Mouse (Mus musculus): Measurements from ENCODE around the gene Mpped2. TPM values are rescaled to one million over a fixed set of nuclear protein-coding genes. Genes with fewer than 3 reads are reported as not detected.
A peak's percentile ranks its signal among the peaks of the same experiment; 100 is the strongest.

Gene Mpped2
- polyA plus RNA-seq, 1 experiment from 2014 or later: 102 TPM

GRCm38 (mm10) chr2:106775994-106776393, 82.9 kb downstream of the Mpped2 start:
- no peak overlapping the region for H3K27ac ChIP-seq (replicated peaks; ENCODE audit: low read depth, low read length)
- no peak overlapping the region for H3K4me2 ChIP-seq (ENCODE audit: low read depth, low read length)
- H3K36me3 ChIP-seq (replicated peaks; ENCODE audit: control insufficient read depth, insufficient read depth, low read depth, low read length): no peaks in the 10 kb centered on the region
- H3K9me3 ChIP-seq (replicated peaks; ENCODE audit: control insufficient read depth, low read length): no peaks in the 10 kb centered on the region
- DNase-seq (ENCODE audit: low spot score) (no peak), ATAC-seq (replicated peaks; ENCODE audit: insufficient number of reproducible peaks, low FRiP score, low TSS enrichment, low read depth) (no peak)
- H3K4me3 ChIP-seq (ENCODE audit: low read depth, low read length): no peak overlapping the region
- H3K27me3 ChIP-seq (ENCODE audit: control insufficient read depth, insufficient read depth, low read length): no peaks in the 10 kb centered on the region
- no peak overlapping the region for H3K9ac ChIP-seq (replicated peaks; ENCODE audit: low read length)
- no peaks in the 10 kb centered on the region for H3K4me1 ChIP-seq (ENCODE audit: control insufficient read depth, insufficient read depth, low read length)
- 82% methylated on average over 2 of the region's 2 CpGs for WGBS

GRCm38 (mm10) chr2:106778861-106779516, 85.9 kb downstream of the Mpped2 start:
- DNase-seq (ENCODE audit: low spot score): no peak
- no peaks in the 10 kb centered on the region for H3K36me3 ChIP-seq (replicated peaks; ENCODE audit: control insufficient read depth, insufficient read depth, low read depth, low read length)
- no peak overlapping the region for H3K4me2 ChIP-seq (ENCODE audit: low read depth, low read length)
- no peaks in the 10 kb centered on the region for H3K4me1 ChIP-seq (ENCODE audit: control insufficient read depth, insufficient read depth, low read length)
- WGBS: 86% methylated on average over 7 of the region's 7 CpGs
- no peaks in the 10 kb centered on the region for H3K27me3 ChIP-seq (ENCODE audit: control insufficient read depth, insufficient read depth, low read length)
- no peak overlapping the region for H3K27ac ChIP-seq (replicated peaks; ENCODE audit: low read depth, low read length)
- ATAC-seq (replicated peaks; ENCODE audit: insufficient number of reproducible peaks, low FRiP score, low TSS enrichment, low read depth): no peak
- no peak overlapping the region for H3K9ac ChIP-seq (replicated peaks; ENCODE audit: low read length)
- H3K4me3 ChIP-seq (ENCODE audit: low read depth, low read length): no peak overlapping the region
- no peaks in the 10 kb centered on the region for H3K9me3 ChIP-seq (replicated peaks; ENCODE audit: control insufficient read depth, low read length)

GRCm38 (mm10) chr2:106781181-106782179, 88.4 kb downstream of the Mpped2 start:
- 75% methylated on average over 26 of the region's 26 CpGs for WGBS
- Histone ChIP-seq H3K4me1 (ENCODE audit: control insufficient read depth, insufficient read depth, low read length) (no peaks in the 10 kb centered on the region), H3K9me3 (replicated peaks; ENCODE audit: control insufficient read depth, low read length) (no peaks in the 10 kb centered on the region), H3K4me3 (ENCODE audit: low read depth, low read length) (no peak overlapping the region), H3K27me3 (ENCODE audit: control insufficient read depth, insufficient read depth, low read length) (no peaks in the 10 kb centered on the region), H3K27ac (replicated peaks; ENCODE audit: low read depth, low read length) (no peak overlapping the region), H3K9ac (replicated peaks; ENCODE audit: low read length) (no peak overlapping the region), H3K4me2 (ENCODE audit: low read depth, low read length) (no peak overlapping the region), H3K36me3 (replicated peaks; ENCODE audit: control insufficient read depth, insufficient read depth, low read depth, low read length) (no peaks in the 10 kb centered on the region)
- ATAC-seq (replicated peaks; ENCODE audit: insufficient number of reproducible peaks, low FRiP score, low TSS enrichment, low read depth): no peak
- DNase-seq (ENCODE audit: low spot score): no peak

GRCm38 (mm10) chr2:106783311-106783710, 90.2 kb downstream of the Mpped2 start:
- H3K4me2 ChIP-seq (ENCODE audit: low read depth, low read length): no peak overlapping the region
- H3K9ac ChIP-seq (replicated peaks; ENCODE audit: low read length): no peak overlapping the region
- 84% methylated on average over 4 of the region's 4 CpGs for WGBS
- H3K27ac ChIP-seq (replicated peaks; ENCODE audit: low read depth, low read length): no peak overlapping the region
- ATAC-seq (replicated peaks; ENCODE audit: insufficient number of reproducible peaks, low FRiP score, low TSS enrichment, low read depth): no peak
- no peaks in the 10 kb centered on the region for H3K9me3 ChIP-seq (replicated peaks; ENCODE audit: control insufficient read depth, low read length)
- H3K4me1 ChIP-seq (ENCODE audit: control insufficient read depth, insufficient read depth, low read length): no peaks in the 10 kb centered on the region
- no peak overlapping the region for H3K4me3 ChIP-seq (ENCODE audit: low read depth, low read length)
- no peaks in the 10 kb centered on the region for H3K27me3 ChIP-seq (ENCODE audit: control insufficient read depth, insufficient read depth, low read length)
- DNase-seq (ENCODE audit: low spot score): no peak
- no peaks in the 10 kb centered on the region for H3K36me3 ChIP-seq (replicated peaks; ENCODE audit: control insufficient read depth, insufficient read depth, low read depth, low read length)

- Histone ChIP-seq H3K4me2 (ENCODE audit: low read depth, low read length) (no peak overlapping the region), H3K9ac (replicated peaks; ENCODE audit: low read length) (no peak overlapping the region), H3K27me3 (ENCODE audit: control insufficient read depth, insufficient read depth, low read length) (no peaks in the 10 kb centered on the region), H3K4me3 (ENCODE audit: low read depth, low read length) (no peak overlapping the region), H3K27ac (replicated peaks; ENCODE audit: low read depth, low read length) (no peak overlapping the region), H3K4me1 (ENCODE audit: control insufficient read depth, insufficient read depth, low read length) (peaks cover 5% of the 10 kb centered on the region; the same call in 1 of the 2 replicates), H3K9me3 (replicated peaks; ENCODE audit: control insufficient read depth, low read length) (no peaks in the 10 kb centered on the region), H3K36me3 (replicated peaks; ENCODE audit: control insufficient read depth, insufficient read depth, low read depth, low read length) (no peaks in the 10 kb centered on the region)
- ATAC-seq (replicated peaks; ENCODE audit: insufficient number of reproducible peaks, low FRiP score, low TSS enrichment, low read depth) (no peak), DNase-seq (ENCODE audit: low spot score) (no peak)
- 32% methylated on average over 8 of the region's 8 CpGs for WGBS
Measured at GRCm38 (mm10) chr2:106788055-106788454, 95.0 kb downstream of the Mpped2 start.

GRCm38 (mm10) chr2:106788573-106788972, 95.5 kb downstream of the Mpped2 start:
- WGBS: 25% methylated on average over 4 of the region's 4 CpGs
- Histone ChIP-seq H3K9ac (replicated peaks; ENCODE audit: low read length) (no peak overlapping the region), H3K27ac (replicated peaks; ENCODE audit: low read depth, low read length) (no peak overlapping the region; the same call in 1 of the 2 replicates), H3K27me3 (ENCODE audit: control insufficient read depth, insufficient read depth, low read length) (no peaks in the 10 kb centered on the region), H3K4me1 (ENCODE audit: control insufficient read depth, insufficient read depth, low read length) (peaks cover 5% of the 10 kb centered on the region; the same call in 1 of the 2 replicates), H3K36me3 (replicated peaks; ENCODE audit: control insufficient read depth, insufficient read depth, low read depth, low read length) (no peaks in the 10 kb centered on the region), H3K9me3 (replicated peaks; ENCODE audit: control insufficient read depth, low read length) (no peaks in the 10 kb centered on the region), H3K4me2 (ENCODE audit: low read depth, low read length) (no peak overlapping the region), H3K4me3 (ENCODE audit: low read depth, low read length) (no peak overlapping the region)
- DNase-seq (ENCODE audit: low spot score) (no peak), ATAC-seq (replicated peaks; ENCODE audit: insufficient number of reproducible peaks, low FRiP score, low TSS enrichment, low read depth) (no peak; the same call in 1 of the 2 replicates)

- peak; percentile 78 for DNase-seq (ENCODE audit: low spot score)
- H3K4me2 ChIP-seq (ENCODE audit: low read depth, low read length): no peak overlapping the region
- no peaks in the 10 kb centered on the region for H3K9me3 ChIP-seq (replicated peaks; ENCODE audit: control insufficient read depth, low read length)
- H3K4me3 ChIP-seq (ENCODE audit: low read depth, low read length): no peak overlapping the region
- H3K36me3 ChIP-seq (replicated peaks; ENCODE audit: control insufficient read depth, insufficient read depth, low read depth, low read length): no peaks in the 10 kb centered on the region
- H3K27me3 ChIP-seq (ENCODE audit: control insufficient read depth, insufficient read depth, low read length): no peaks in the 10 kb centered on the region
- H3K27ac ChIP-seq (replicated peaks; ENCODE audit: low read depth, low read length): peak overlapping the region; percentile 63
- peaks cover 5% of the 10 kb centered on the region; the same call in 1 of the 2 replicates for H3K4me1 ChIP-seq (ENCODE audit: control insufficient read depth, insufficient read depth, low read length)
- 37% methylated on average over 5 of the region's 5 CpGs for WGBS
- peak; percentile 84 for ATAC-seq (replicated peaks; ENCODE audit: insufficient number of reproducible peaks, low FRiP score, low TSS enrichment, low read depth)
- no peak overlapping the region for H3K9ac ChIP-seq (replicated peaks; ENCODE audit: low read length)
Measured at GRCm38 (mm10) chr2:106789694-106790328, 96.7 kb downstream of the Mpped2 start.

Measured in embryonic facial prominence, embryonic 11.5 days (tissue).